Mouse (Mus musculus) lung, adult 10 weeks (tissue): ENCODE measurements around the gene Tspan7. TPM values are rescaled to one million over a fixed set of nuclear protein-coding genes. Genes with fewer than 3 reads are reported as not detected.

ENCODE experiments used
- polyA plus RNA-seq: library from polyadenylated mRNA; stranded (reverse); fragments of 350-450 nt; fragmentation: Illumina TruSeq; extraction: RNeasy Lipid Tissue Mini Kit (QIAGEN cat#74804); gene quantifications from one replicate; pipeline ENCODE4 v1.2.3, GENCODE M21; 2014; ENCODE audit warnings: low read depth, low replicate concordance; ENCODE audit not compliant: insufficient read depth

Gene Tspan7
- polyA plus RNA-seq: 533 TPM

GRCm38 (mm10) chrX:10484872-10485569 lies at the start of gene Tspan7:
Gene Tspan7, plus strand, starts transcription at chrX:10485158.

Other genes with a start within 250 kb of the Tspan7 start
- 0.30 TPM for gene Otc, start 232.9 kb upstream of the Tspan7 start, polyA plus RNA-seq
- gene Mid1ip1, start 229.9 kb downstream of the Tspan7 start, polyA plus RNA-seq: 129 TPM